Mouse (Mus musculus) heart, embryonic 15.5 days (tissue): Measurements from ENCODE around the gene Kcnh7. TPM values are rescaled to one million over a fixed set of nuclear protein-coding genes. Genes with fewer than 3 reads are reported as not detected.

Experiments used
- ATAC-seq: fragments of 200-750 bp; cut with Nextera tagmentation; replicated peaks from 2 replicates; pipeline ENCODE4 v1.8.0; 2017; ENCODE audit warnings: low read depth, moderate TSS enrichment; ENCODE audit not compliant: insufficient number of reproducible peaks, insufficient read depth, low FRiP score
- H3K27ac ChIP-seq: fragments of 300-500 bp; sonication (generic); 2 replicates; pipeline ENCODE4 v1.5.1; 2015; ENCODE audit warnings: mild to moderate bottlenecking, inconsistent platforms
- H3K27me3 ChIP-seq: fragments of 300-500 bp; sonication (generic); 2 replicates; pipeline ENCODE4 v1.6.1; 2015; ENCODE audit warnings: inconsistent platforms
- H3K36me3 ChIP-seq: fragments of 300-500 bp; sonication (generic); 2 replicates; pipeline ENCODE4 v1.6.1; 2015; ENCODE audit warnings: mild to moderate bottlenecking, inconsistent platforms
- H3K4me1 ChIP-seq: fragments of 300-500 bp; sonication (generic); replicated peaks from 2 replicates; pipeline ENCODE4 v1.6.1; 2015; ENCODE audit warnings: inconsistent platforms
- H3K4me2 ChIP-seq: fragments of 300-500 bp; sonication (generic); 2 replicates; pipeline ENCODE4 v1.6.1; 2015; ENCODE audit warnings: inconsistent platforms, mild to moderate bottlenecking, moderate library complexity
- H3K4me3 ChIP-seq: fragments of 300-500 bp; sonication (generic); 2 replicates; pipeline ENCODE4 v1.5.1; 2015; ENCODE audit warnings: mild to moderate bottlenecking, inconsistent platforms
- H3K9ac ChIP-seq: fragments of 300-500 bp; sonication (generic); 2 replicates; pipeline ENCODE4 v1.6.1; 2015; ENCODE audit warnings: mild to moderate bottlenecking, inconsistent platforms
- H3K9me3 ChIP-seq: fragments of 300-500 bp; sonication (generic); replicated peaks from 2 replicates; pipeline ENCODE4 v1.6.1; 2016; ENCODE audit warnings: inconsistent platforms
- WGBS: fragments of 180-500 bp; shearing (Covaris S2); methylation state at CpG from one replicate; pipeline ENCODE4 v1.1.7; 2015; ENCODE audit warnings: mixed read lengths; 5-methylcytosine and 5-hydroxymethylcytosine counted together
- polyA plus RNA-seq: library from polyadenylated mRNA; unstranded; fragments of >200 nt; fragmentation: Nextera tagmentation; extraction: Ambion mirVana; gene quantifications from 2 replicates; pipeline ENCODE4 v1.2.1, GENCODE M21; 2015

Kcnh7 gene
- polyA plus RNA-seq, 1 experiment from 2014 or later = 2.5 TPM

GRCm38 (mm10) chr2:62928494-62928893 lies 255.6 kb downstream of the Kcnh7 start:
- 67% methylated on average over 3 of the region's 3 CpGs for WGBS
- Histone ChIP-seq H3K4me2 (no peak overlapping the region), H3K9me3 (no peaks in the 10 kb centered on the region), H3K4me3 (no peak overlapping the region), H3K36me3 (no peaks in the 10 kb centered on the region), H3K4me1 (no peaks in the 10 kb centered on the region), H3K27me3 (no peaks in the 10 kb centered on the region), H3K27ac (no peak overlapping the region), H3K9ac (no peak overlapping the region)
- no peak for ATAC-seq

- Histone ChIP-seq H3K27ac (no peak overlapping the region), H3K4me3 (no peak overlapping the region), H3K4me1 (no peaks in the 10 kb centered on the region), H3K9me3 (no peaks in the 10 kb centered on the region), H3K4me2 (no peak overlapping the region), H3K36me3 (no peaks in the 10 kb centered on the region), H3K27me3 (no peaks in the 10 kb centered on the region), H3K9ac (no peak overlapping the region)
- 67% methylated on average over 3 of the region's 3 CpGs for WGBS
- no peak for ATAC-seq
These were observed 256.0 kb downstream of the Kcnh7 start for GRCm38 (mm10) chr2:62928065-62928464.

GRCm38 (mm10) chr2:62923803-62924202 lies 260.3 kb downstream of the Kcnh7 start:
- H3K27me3 ChIP-seq = no peaks in the 10 kb centered on the region
- no peaks in the 10 kb centered on the region for H3K4me1 ChIP-seq
- H3K9me3 ChIP-seq = no peaks in the 10 kb centered on the region
- WGBS = 77% methylated on average over 4 of the region's 4 CpGs
- H3K36me3 ChIP-seq = no peaks in the 10 kb centered on the region
- ATAC-seq = no peak
- no peak overlapping the region for H3K4me2 ChIP-seq
- H3K4me3 ChIP-seq = no peak overlapping the region
- no peak overlapping the region for H3K27ac ChIP-seq
- no peak overlapping the region for H3K9ac ChIP-seq

GRCm38 (mm10) chr2:62907688-62908087 lies 276.4 kb downstream of the Kcnh7 start:
- H3K4me2 ChIP-seq = no peak overlapping the region
- H3K36me3 ChIP-seq = no peaks in the 10 kb centered on the region
- 80% methylated on average over 3 of the region's 3 CpGs for WGBS
- H3K9ac ChIP-seq = no peak overlapping the region
- H3K9me3 ChIP-seq = no peaks in the 10 kb centered on the region
- H3K27ac ChIP-seq = no peak overlapping the region
- no peak for ATAC-seq
- H3K4me3 ChIP-seq = no peak overlapping the region
- no peaks in the 10 kb centered on the region for H3K27me3 ChIP-seq
- H3K4me1 ChIP-seq = no peaks in the 10 kb centered on the region

GRCm38 (mm10) chr2:62902363-62903353 lies 281.4 kb downstream of the Kcnh7 start:
- 82% methylated on average over 1 of the region's 1 CpGs for WGBS
- no peak for ATAC-seq
- no peaks in the 10 kb centered on the region for H3K36me3 ChIP-seq

GRCm38 (mm10) chr2:62878763-62879162 lies 305.3 kb downstream of the Kcnh7 start:
- ATAC-seq = no peak
- Histone ChIP-seq H3K27ac (no peak overlapping the region), H3K27me3 (no peaks in the 10 kb centered on the region), H3K36me3 (no peaks in the 10 kb centered on the region), H3K4me3 (no peak overlapping the region), H3K9me3 (no peaks in the 10 kb centered on the region), H3K4me2 (no peak overlapping the region), H3K4me1 (no peaks in the 10 kb centered on the region), H3K9ac (no peak overlapping the region)
- WGBS = 70% methylated on average over 4 of the region's 4 CpGs

More at GRCm38 (mm10) chr2:62902363-62903353, 281.4 kb downstream of the Kcnh7 start:
- Histone ChIP-seq H3K4me1 (no peaks in the 10 kb centered on the region), H3K9me3 (no peaks in the 10 kb centered on the region), H3K27me3 (no peaks in the 10 kb centered on the region), H3K27ac (no peak overlapping the region), H3K9ac (no peak overlapping the region), H3K4me3 (no peak overlapping the region), H3K4me2 (no peak overlapping the region)

- H3K36me3 ChIP-seq = no peaks in the 10 kb centered on the region
- no peak overlapping the region for H3K9ac ChIP-seq
- ATAC-seq = no peak
- H3K9me3 ChIP-seq = no peaks in the 10 kb centered on the region
- no peak overlapping the region for H3K27ac ChIP-seq
- H3K4me3 ChIP-seq = no peak overlapping the region
- H3K4me2 ChIP-seq = no peak overlapping the region
- H3K4me1 ChIP-seq = no peaks in the 10 kb centered on the region
- no peaks in the 10 kb centered on the region for H3K27me3 ChIP-seq
- 88% methylated on average over 3 of the region's 3 CpGs for WGBS
These were observed 328.7 kb downstream of the Kcnh7 start for GRCm38 (mm10) chr2:62855391-62855790.

GRCm38 (mm10) chr2:62842630-62843029 lies 341.5 kb downstream of the Kcnh7 start:
- Histone ChIP-seq H3K4me2 (peak overlapping the region; percentile 39), H3K27me3 (no peaks in the 10 kb centered on the region), H3K4me3 (no peak overlapping the region), H3K4me1 (no peaks in the 10 kb centered on the region; the same call in 1 of the 2 replicates), H3K36me3 (no peaks in the 10 kb centered on the region), H3K27ac (peak overlapping the region; percentile 37; the same call in 1 of the 2 replicates), H3K9me3 (no peaks in the 10 kb centered on the region), H3K9ac (no peak overlapping the region)
- 0 out of 2 replicates have a peak, but pooled peaks have one; percentile 27 for ATAC-seq
- WGBS = 30% methylated on average over 1 of the region's 1 CpGs

- 67% methylated on average over 1 of the region's 1 CpGs for WGBS
- ATAC-seq = no peak
- Histone ChIP-seq H3K9me3 (no peaks in the 10 kb centered on the region), H3K36me3 (no peaks in the 10 kb centered on the region), H3K9ac (no peak overlapping the region), H3K4me2 (no peak overlapping the region), H3K27me3 (no peaks in the 10 kb centered on the region), H3K27ac (no peak overlapping the region), H3K4me3 (no peak overlapping the region), H3K4me1 (no peaks in the 10 kb centered on the region)
These were observed 349.8 kb downstream of the Kcnh7 start for GRCm38 (mm10) chr2:62834261-62834660.

- Histone ChIP-seq H3K27me3 (no peaks in the 10 kb centered on the region), H3K4me2 (no peak overlapping the region), H3K27ac (no peak overlapping the region), H3K9ac (no peak overlapping the region), H3K4me3 (no peak overlapping the region), H3K36me3 (no peaks in the 10 kb centered on the region), H3K4me1 (no peaks in the 10 kb centered on the region), H3K9me3 (no peaks in the 10 kb centered on the region)
- WGBS = 67% methylated on average over 2 of the region's 2 CpGs
- no peak for ATAC-seq
These were observed 364.9 kb downstream of the Kcnh7 start for GRCm38 (mm10) chr2:62819231-62819630.

GRCm38 (mm10) chr2:62816016-62816415 lies 368.1 kb downstream of the Kcnh7 start:
- Histone ChIP-seq H3K36me3 (no peaks in the 10 kb centered on the region), H3K4me2 (no peak overlapping the region), H3K4me1 (no peaks in the 10 kb centered on the region), H3K9me3 (no peaks in the 10 kb centered on the region), H3K4me3 (no peak overlapping the region), H3K27ac (no peak overlapping the region), H3K27me3 (no peaks in the 10 kb centered on the region), H3K9ac (no peak overlapping the region)
- WGBS = 87% methylated on average over 3 of the region's 3 CpGs
- no peak for ATAC-seq

- Histone ChIP-seq H3K9ac (no peak overlapping the region), H3K27me3 (no peaks in the 10 kb centered on the region), H3K4me2 (no peak overlapping the region), H3K4me3 (no peak overlapping the region), H3K36me3 (no peaks in the 10 kb centered on the region), H3K4me1 (peaks cover 3% of the 10 kb centered on the region; the same call in 1 of the 2 replicates), H3K27ac (no peak overlapping the region), H3K9me3 (no peaks in the 10 kb centered on the region)
- WGBS = 47% methylated on average over 4 of the region's 4 CpGs
- ATAC-seq = no peak
These were observed 375.3 kb downstream of the Kcnh7 start for GRCm38 (mm10) chr2:62808813-62809212.
